Mouse (Mus musculus): ENCODE results near the gene Sat1. TPM values are rescaled to one million over a fixed set of nuclear protein-coding genes. Genes with fewer than 3 reads are reported as not detected.

Gene Sat1
- polyA plus RNA-seq, 2 experiments: 77.5 to 160 TPM

DNA sequence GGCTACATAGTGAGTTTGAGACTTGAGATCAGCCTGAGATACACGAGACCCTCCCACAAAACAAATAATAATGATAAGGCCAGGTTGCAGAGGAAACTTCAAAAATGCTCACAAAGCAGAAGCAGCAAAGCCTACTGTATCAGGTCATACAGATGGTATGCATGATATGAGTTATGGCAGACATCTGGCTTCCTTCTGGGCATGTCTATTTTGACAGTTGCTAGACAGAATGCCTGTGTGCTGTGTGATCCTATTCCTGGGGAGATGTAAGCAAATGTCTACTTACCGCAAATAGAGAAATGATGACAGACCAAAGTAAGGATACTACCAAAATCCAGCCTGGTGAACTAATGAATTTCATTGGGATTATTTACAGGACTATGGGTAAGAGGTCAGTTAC lies 49.9 kb downstream of the Sat1 start:
- H3K4me3 ChIP-seq (replicated peaks; ENCODE audit: low read length): no peak overlapping the region
- no peaks in the 10 kb centered on the region for H3K9me3 ChIP-seq (ENCODE audit: control insufficient read depth, low read length)
- no peak for ATAC-seq (ENCODE audit: low FRiP score, low read depth)
- no peaks in the 10 kb centered on the region for H3K27me3 ChIP-seq (ENCODE audit: control insufficient read depth, insufficient read depth, low read length)
- no peak overlapping the region for H3K27ac ChIP-seq (replicated peaks; ENCODE audit: low read depth, low read length)
- peak; percentile 10 for DNase-seq (ENCODE audit: low spot score)
- WGBS: 76% methylated on average over 2 of the region's 2 CpGs
- no peaks in the 10 kb centered on the region for H3K4me1 ChIP-seq (ENCODE audit: control insufficient read depth, insufficient read depth, low read length)
- H3K4me2 ChIP-seq (replicated peaks; ENCODE audit: low read depth, low read length, severe bottlenecking): no peak overlapping the region
- H3K9ac ChIP-seq (ENCODE audit: low read depth, low read length, severe bottlenecking): no peak overlapping the region
- TF ChIP-seq POLR2A (IDR thresholded peaks at IDR 0.05; ENCODE audit: borderline replicate concordance, extremely low read depth, insufficient read depth, insufficient read length): no peak
- H3K36me3 ChIP-seq (ENCODE audit: control insufficient read depth, insufficient read depth, low read length): no peaks in the 10 kb centered on the region

DNA sequence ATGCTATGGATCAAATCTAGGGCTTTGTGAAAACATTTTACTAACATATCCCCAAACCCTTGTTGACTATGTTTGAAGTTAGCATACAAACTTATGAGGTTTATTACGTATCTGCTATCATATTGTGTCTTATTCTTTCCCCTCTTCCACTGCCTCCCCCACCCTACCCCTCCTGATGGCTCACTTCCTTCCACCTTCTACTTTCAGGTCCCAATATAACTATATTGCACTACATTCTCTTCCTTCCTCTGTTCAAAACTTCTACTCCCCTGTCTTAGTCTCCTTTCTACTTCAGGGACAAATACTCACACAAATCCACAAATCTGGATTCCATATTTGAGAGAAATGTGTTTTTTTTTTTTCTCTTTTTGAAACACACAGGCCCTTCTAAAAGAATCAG lies 52.7 kb downstream of the Sat1 start:
- no peak for ATAC-seq (ENCODE audit: low FRiP score, low read depth)
- H3K9ac ChIP-seq (ENCODE audit: low read depth, low read length, severe bottlenecking): no peak overlapping the region

More for the DNA sequence above, 52.7 kb downstream of the Sat1 start:
- Histone ChIP-seq H3K4me1 (ENCODE audit: control insufficient read depth, insufficient read depth, low read length) (no peaks in the 10 kb centered on the region), H3K27ac (replicated peaks; ENCODE audit: low read depth, low read length) (no peak overlapping the region), H3K36me3 (ENCODE audit: control insufficient read depth, insufficient read depth, low read length) (no peaks in the 10 kb centered on the region), H3K27me3 (ENCODE audit: control insufficient read depth, insufficient read depth, low read length) (no peaks in the 10 kb centered on the region), H3K9me3 (ENCODE audit: control insufficient read depth, low read length) (no peaks in the 10 kb centered on the region), H3K4me3 (replicated peaks; ENCODE audit: low read length) (no peak overlapping the region), H3K4me2 (replicated peaks; ENCODE audit: low read depth, low read length, severe bottlenecking) (no peak overlapping the region)
- no peak for DNase-seq (ENCODE audit: low spot score)
- 66% methylated on average over 1 of the region's 1 CpGs for WGBS
- no peak for TF ChIP-seq POLR2A (IDR thresholded peaks at IDR 0.05; ENCODE audit: borderline replicate concordance, extremely low read depth, insufficient read depth, insufficient read length)

Other genes with a start within 250 kb of the Sat1 start
- gene Magea8, start 220.6 kb downstream of the Sat1 start, polyA plus RNA-seq (2012; rRNA removed): not detected in 2 replicates
- not detected in 2 replicates for gene Magea8, start 220.6 kb downstream of the Sat1 start, polyA plus RNA-seq (2014; fragmentation: Nextera tagmentation; extraction: Ambion mirVana)
- gene Magea5, start 153.3 kb downstream of the Sat1 start, polyA plus RNA-seq (2012; rRNA removed): not detected in 2 replicates
- gene Magea5, start 153.3 kb downstream of the Sat1 start, polyA plus RNA-seq (2014; fragmentation: Nextera tagmentation; extraction: Ambion mirVana): not detected in 2 replicates
- not detected in 2 replicates for gene Magea1, start 126.7 kb downstream of the Sat1 start, polyA plus RNA-seq (2012; rRNA removed)
- not detected in 2 replicates for gene Magea1, start 126.7 kb downstream of the Sat1 start, polyA plus RNA-seq (2014; fragmentation: Nextera tagmentation; extraction: Ambion mirVana)
- not detected in 2 replicates for gene Magea2, start 122.8 kb downstream of the Sat1 start, polyA plus RNA-seq (2012; rRNA removed)
- gene Magea2, start 122.8 kb downstream of the Sat1 start, polyA plus RNA-seq (2014; fragmentation: Nextera tagmentation; extraction: Ambion mirVana): not detected in 2 replicates
- gene Cldn34b2, start 88.0 kb downstream of the Sat1 start, polyA plus RNA-seq (2012; rRNA removed): not detected in 2 replicates
- gene Cldn34b2, start 88.0 kb downstream of the Sat1 start, polyA plus RNA-seq (2014; fragmentation: Nextera tagmentation; extraction: Ambion mirVana): not detected in 2 replicates
- gene Acot9, start 46.0 kb upstream of the Sat1 start, polyA plus RNA-seq (2012; rRNA removed): 24.1 and 26.5 TPM in 2 replicates
- 53.0 and 55.0 TPM in 2 replicates for gene Acot9, start 46.0 kb upstream of the Sat1 start, polyA plus RNA-seq (2014; fragmentation: Nextera tagmentation; extraction: Ambion mirVana)
- gene Prdx4, start 124.3 kb upstream of the Sat1 start, polyA plus RNA-seq (2012; rRNA removed): 203 and 231 TPM in 2 replicates
- 320 and 328 TPM in 2 replicates for gene Prdx4, start 124.3 kb upstream of the Sat1 start, polyA plus RNA-seq (2014; fragmentation: Nextera tagmentation; extraction: Ambion mirVana)